Mouse (Mus musculus) right cerebral cortex, postnatal 10 days (tissue): ENCODE measurements around the gene Nbeal2.

Experiments used
- DNase-seq, 2 experiments: peaks; one replicate each; pipeline ENCODE4 v3.0.0; 2021; ENCODE audit warnings: low spot score in 2 of 2

The Nbeal2 gene

DNA sequence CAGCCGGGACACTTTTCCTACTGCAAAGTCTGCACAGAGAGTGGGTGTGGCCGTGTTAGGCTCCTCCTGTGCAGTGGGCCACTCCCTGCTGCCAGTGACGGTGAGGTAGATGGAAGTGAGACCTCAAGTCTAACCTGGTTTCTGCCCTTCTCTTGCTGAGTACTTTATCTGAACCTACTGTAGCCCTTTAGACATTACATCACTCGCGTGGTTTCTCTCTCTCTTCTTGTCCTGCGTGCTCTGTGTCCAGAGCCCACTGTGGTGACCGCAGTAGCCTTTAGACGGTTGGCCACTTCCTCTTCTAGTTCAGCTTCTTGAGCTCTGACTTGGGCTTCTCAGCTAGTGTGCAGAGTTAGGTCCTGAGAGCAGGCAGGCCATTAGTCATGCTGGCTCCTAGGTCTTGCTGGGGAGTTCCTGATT is 22.5 kb upstream of the Nbeal2 start:
- DNase-seq: no peak

DNA sequence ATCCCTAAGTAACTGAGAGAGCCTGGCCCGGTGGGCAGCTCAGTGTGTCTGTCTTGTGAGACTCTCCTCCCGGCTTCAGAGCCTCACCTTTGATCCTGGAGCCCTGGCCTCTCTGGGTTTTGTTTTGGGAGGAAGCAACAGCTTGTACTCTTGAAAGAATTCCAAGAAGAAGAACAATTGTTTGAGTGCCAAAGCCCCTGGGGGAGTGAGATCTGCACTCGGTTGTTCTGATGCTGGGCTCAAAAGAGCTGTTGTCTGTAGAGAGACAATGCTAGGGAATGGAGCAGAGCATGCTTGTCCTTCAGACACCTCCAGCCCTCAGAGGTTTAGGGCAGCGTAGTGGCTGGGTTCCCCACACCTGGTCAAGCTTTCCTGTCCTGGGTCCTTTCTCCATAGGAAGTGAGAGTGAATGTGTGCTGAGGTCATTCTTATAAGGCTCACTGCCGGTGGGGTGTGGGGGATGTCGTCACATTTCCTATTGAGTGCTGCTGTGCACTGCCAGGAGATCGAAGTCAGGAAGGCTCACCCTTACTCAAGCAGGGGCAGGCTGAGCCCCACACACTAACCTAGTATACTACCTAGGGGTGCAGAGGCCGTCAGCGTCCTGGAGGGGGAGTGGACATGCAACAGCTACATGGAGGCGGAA is 19.3 kb upstream of the Nbeal2 start:
- peak in 1 of 2 experiments; percentile 22 for DNase-seq

DNA sequence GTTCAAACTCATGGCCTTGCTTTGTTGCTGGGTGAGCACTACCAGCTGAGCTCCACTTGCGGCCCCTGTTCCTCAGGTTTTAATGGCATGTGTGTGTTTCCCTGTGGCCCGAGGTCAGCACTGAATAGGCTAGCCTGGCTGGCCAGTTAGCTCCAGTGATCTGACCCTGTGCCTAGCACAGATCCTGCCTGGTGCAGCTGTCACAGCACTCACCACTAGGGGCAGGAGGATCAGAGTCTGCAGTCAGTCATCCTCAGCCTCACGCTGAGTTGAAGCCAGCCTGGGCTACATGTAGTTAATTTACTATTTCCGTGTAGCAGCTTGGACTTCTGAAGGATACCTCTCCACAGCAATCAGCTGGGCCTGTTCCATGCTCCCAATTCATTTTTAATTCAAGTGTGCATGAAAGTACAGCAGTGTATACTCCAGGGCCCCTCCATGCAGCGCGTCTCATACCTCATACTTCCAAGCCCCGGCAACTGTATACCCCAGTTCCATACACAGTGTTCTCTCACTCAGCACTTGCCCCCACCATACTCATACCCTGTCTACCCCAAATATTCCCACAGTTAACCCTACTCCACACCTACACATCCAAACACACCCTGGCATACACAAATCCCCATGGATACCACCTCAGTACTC is 18.6 kb upstream of the Nbeal2 start:
- DNase-seq: peak in 1 of 2 experiments; percentile 40

- DNase-seq: no peak
Observed at GRCm38 (mm10) chr9:110669785-110670184, 15.8 kb upstream of the Nbeal2 start.

GRCm38 (mm10) chr9:110668601-110669293 is 14.8 kb upstream of the Nbeal2 start:
- no peak for DNase-seq

GRCm38 (mm10) chr9:110667219-110667836 is 13.4 kb upstream of the Nbeal2 start:
- no peak for DNase-seq

- no peak for DNase-seq
Observed at GRCm38 (mm10) chr9:110666374-110666773, 12.4 kb upstream of the Nbeal2 start.

- peak in 1 of 2 experiments; percentile 50 for DNase-seq
Observed at GRCm38 (mm10) chr9:110665912-110666311, 12.0 kb upstream of the Nbeal2 start.

GRCm38 (mm10) chr9:110662844-110663243 is 8.9 kb upstream of the Nbeal2 start:
- DNase-seq: no peak

GRCm38 (mm10) chr9:110660856-110661612 is 7.1 kb upstream of the Nbeal2 start:
- no peak for DNase-seq

DNA sequence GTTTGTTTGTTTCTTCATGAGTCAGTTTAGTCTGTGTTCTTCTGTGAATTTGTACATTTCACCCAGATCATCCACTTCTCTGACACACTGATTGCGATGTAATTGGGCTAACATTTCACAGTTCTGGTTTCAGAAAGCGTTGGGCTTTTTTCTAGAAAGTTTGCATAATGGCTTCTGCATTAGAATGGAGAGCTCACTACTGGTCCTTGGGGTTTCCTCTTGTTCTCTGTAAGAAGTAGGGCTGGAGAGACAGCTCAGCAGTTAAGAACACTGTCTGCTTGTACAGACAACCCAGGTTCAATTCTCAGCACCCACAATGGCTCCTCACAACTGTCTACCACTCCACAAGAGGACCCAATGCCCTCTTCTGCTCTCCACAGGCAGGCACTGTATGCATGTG is 6.2 kb upstream of the Nbeal2 start:
- no peak for DNase-seq

GRCm38 (mm10) chr9:110659521-110659920 is 5.6 kb upstream of the Nbeal2 start:
- no peak for DNase-seq

DNA sequence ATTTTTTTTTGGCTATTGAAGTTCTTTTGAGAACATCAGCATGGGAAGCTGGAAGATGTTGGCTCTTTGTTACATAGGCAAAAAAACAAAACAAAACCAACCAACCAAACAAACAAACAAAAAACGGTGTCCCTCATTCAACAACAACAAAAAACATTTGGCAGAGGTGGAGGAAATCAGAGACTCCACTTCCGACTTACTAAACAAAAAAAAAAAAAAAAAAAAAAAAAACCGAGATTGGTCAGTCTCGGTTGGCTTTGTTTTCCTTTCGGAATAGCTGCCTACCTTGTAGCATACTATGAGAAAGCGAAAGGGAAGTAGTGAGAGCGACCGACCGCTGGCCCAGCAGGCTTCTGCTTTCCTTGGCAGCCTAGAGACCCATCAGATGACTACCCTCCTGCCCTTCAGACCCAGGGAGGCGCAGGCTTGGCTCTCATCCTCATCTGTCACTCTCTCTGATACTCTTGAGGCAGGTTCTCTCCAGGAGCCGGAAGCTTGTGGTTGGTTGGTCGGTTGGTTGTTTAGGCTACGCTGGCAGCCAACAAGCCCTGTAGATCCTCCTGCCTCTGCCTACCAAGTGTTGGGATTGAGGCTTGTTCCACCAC is 3.6 kb upstream of the Nbeal2 start:
- DNase-seq: peak; percentile 52 to 57

DNA sequence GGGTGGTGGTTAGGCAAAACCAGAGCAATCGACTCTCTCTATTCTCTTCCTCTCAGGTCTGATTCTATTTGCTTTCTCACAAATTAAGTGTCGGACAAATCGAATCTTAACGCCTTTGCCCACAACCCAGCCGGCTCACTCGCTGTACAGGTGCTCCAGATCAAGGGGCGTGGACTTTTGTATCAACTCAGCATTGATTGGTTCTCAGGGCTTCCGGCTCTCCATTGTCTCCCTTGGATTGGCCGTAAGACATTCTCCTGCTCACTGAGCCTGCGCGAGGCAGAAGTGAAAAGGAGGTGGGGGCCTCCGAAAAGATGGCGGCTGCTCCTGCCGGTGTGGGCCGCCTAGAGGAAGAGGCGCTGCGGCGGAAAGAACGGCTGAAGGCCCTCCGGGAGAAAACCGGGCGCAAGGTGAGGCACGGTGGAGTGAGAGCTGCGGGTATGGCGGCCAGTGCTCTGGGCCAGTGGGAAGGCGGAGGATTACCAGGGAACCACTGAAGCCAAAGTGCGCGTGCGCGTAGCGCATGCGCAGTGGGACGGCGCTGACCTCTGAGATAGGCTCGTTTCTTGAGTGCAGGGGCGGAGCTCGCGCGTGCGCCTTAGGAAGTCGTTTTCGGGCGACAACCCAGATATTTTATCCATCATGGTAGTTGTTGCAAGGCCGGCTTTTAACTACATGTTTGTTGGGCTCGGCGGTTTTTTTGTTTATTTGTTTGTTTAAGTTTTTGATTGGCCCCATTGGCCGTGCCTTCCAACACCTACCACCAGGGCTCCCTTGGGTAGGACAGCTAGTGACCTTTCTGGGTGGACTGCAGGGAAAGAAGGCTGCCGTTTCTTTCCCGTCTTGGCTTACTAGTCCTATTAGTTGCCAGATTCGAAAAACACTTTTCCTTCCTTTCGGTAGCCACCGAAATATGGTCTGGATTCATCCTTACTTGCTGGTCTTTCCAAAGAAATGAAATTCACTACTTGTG is 2.6 kb upstream of the Nbeal2 start, which contains the start of gene Ccdc12:
Ccdc12 (plus strand) TSS at position 255 of the 973 bp plus-strand sequence.
- DNase-seq: peak; percentile 96 to 97

GRCm38 (mm10) chr9:110655651-110656007 is 1.7 kb upstream of the Nbeal2 start:
- DNase-seq: no peak

GRCm38 (mm10) chr9:110654726-110655650 is 1.0 kb upstream of the Nbeal2 start:
- DNase-seq: no peak

DNA sequence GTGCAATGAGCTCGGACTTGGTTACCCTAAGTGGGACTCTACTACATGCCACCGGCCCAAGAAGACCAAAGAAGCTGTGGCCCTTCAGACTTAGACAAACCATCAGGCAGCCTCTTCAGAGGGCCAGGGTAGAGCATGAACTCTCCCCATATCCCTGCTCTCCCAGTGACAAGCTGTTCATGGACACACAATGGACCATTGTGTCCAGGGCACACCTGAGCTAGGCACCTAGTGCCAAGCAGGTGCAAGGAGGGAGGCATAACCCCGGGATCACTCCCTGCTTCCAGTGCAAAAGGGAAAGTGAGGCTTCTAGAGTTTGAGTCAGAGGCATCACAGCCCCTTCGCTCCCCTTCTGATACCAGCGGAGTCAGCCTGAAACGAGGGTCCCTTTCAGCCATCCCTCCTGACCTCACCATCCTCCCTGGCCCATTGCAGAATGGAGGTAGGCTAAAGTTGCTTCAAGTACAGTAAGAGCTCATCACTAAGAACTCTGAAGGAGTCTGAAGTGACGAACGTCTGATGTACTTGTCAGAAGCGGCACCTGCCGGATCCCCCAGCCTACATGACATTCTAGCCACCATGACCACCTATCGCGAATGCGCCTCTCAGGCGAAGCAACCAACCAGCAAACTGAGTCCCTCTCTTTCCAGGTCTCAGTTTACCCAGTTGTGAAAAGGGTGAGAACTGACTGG is 852 bp downstream of the Nbeal2 start:
- DNase-seq: no peak
